Mouse (Mus musculus) hindbrain, embryonic 12.5 days (tissue): Measurements from ENCODE around the gene Cntfr. TPM values are rescaled to one million over a fixed set of nuclear protein-coding genes. Genes with fewer than 3 reads are reported as not detected.
"Not testable (repeated sequence)": the region's sequence is repeated elsewhere in the genome, so short reads cannot be mapped to it uniquely, and the experiment has no call there.

ENCODE experiments used
- ATAC-seq: fragments of 200-750 bp; cut with Nextera tagmentation; 2 replicates; pipeline ENCODE4 v1.8.0; 2017; ENCODE audit warnings: moderate TSS enrichment; ENCODE audit not compliant: low FRiP score
- H3K27ac ChIP-seq: fragments of 300-500 bp; sonication (generic); 2 replicates; pipeline ENCODE4 v1.5.1; 2016; ENCODE audit warnings: mild to moderate bottlenecking
- H3K27me3 ChIP-seq: fragments of 300-500 bp; sonication (generic); 2 replicates; pipeline ENCODE4 v1.6.1; 2016; ENCODE audit warnings: mild to moderate bottlenecking
- H3K36me3 ChIP-seq: fragments of 300-500 bp; sonication (generic); 2 replicates; pipeline ENCODE4 v1.6.1; 2016; ENCODE audit warnings: mild to moderate bottlenecking
- H3K4me1 ChIP-seq: fragments of 300-500 bp; sonication (generic); 2 replicates; pipeline ENCODE4 v1.6.1; 2016
- H3K4me2 ChIP-seq: fragments of 300-500 bp; sonication (generic); replicated peaks from 2 replicates; pipeline ENCODE4 v1.6.1; 2016; ENCODE audit warnings: mild to moderate bottlenecking
- H3K4me3 ChIP-seq: fragments of 300-500 bp; sonication (generic); 2 replicates; pipeline ENCODE4 v1.5.1; 2016; ENCODE audit warnings: mild to moderate bottlenecking
- H3K9ac ChIP-seq: fragments of 300-500 bp; sonication (generic); 2 replicates; pipeline ENCODE4 v1.6.1; 2016; ENCODE audit warnings: mild to moderate bottlenecking, moderate library complexity
- H3K9me3 ChIP-seq: fragments of 300-500 bp; sonication (generic); replicated peaks from 2 replicates; pipeline ENCODE4 v1.6.1; 2016; ENCODE audit warnings: mild to moderate bottlenecking
- WGBS: fragments of 180-500 bp; shearing (Covaris S2); methylation state at CpG from one replicate; pipeline ENCODE4 v1.1.7; 2016; 5-methylcytosine and 5-hydroxymethylcytosine counted together
- polyA plus RNA-seq: library from polyadenylated mRNA; unstranded; fragments of >200 nt; fragmentation: Nextera tagmentation; extraction: Ambion mirVana; gene quantifications from 2 replicates; pipeline ENCODE4 v1.2.1, GENCODE M21; 2016

The Cntfr gene
- polyA plus RNA-seq, 1 experiment from 2014 or later: 28.8 TPM

- not testable (repeated sequence) for H3K4me3 ChIP-seq, H3K9ac ChIP-seq, H3K9me3 ChIP-seq, H3K36me3 ChIP-seq, H3K27me3 ChIP-seq
- H3K27ac ChIP-seq: peak overlapping the region; percentile 75; the same call in 1 of the 2 replicates
- peaks cover 35% of the 10 kb centered on the region for H3K4me1 ChIP-seq
- H3K4me2 ChIP-seq: 0 out of 2 replicates have a peak overlapping the region, but pooled peaks have one; percentile 13
- 0 out of 2 replicates have a peak, but pooled peaks have one; percentile 24 for ATAC-seq
- WGBS: under 1% methylated on average over 14 of the region's 14 CpGs
Measured at GRCm38 (mm10) chr4:41684931-41685453, 11.9 kb downstream of the Cntfr start.

GRCm38 (mm10) chr4:41684131-41684930 lies 12.6 kb downstream of the Cntfr start:
- WGBS: under 1% methylated on average over 24 of the region's 27 CpGs
- peak; percentile 63 for ATAC-seq
- not testable (repeated sequence) for H3K9ac ChIP-seq, H3K27me3 ChIP-seq, H3K4me3 ChIP-seq, H3K36me3 ChIP-seq, H3K9me3 ChIP-seq
- peaks cover 42% of the 10 kb centered on the region for H3K4me1 ChIP-seq
- H3K4me2 ChIP-seq: peak overlapping the region; percentile 37
- H3K27ac ChIP-seq: peak overlapping the region; percentile 86

- not testable (repeated sequence) for H3K36me3 ChIP-seq, H3K9ac ChIP-seq, H3K9me3 ChIP-seq, H3K27me3 ChIP-seq
- Histone ChIP-seq H3K4me3 (peak overlapping the region; percentile 23; the same call in 1 of the 2 replicates), H3K4me1 (peaks cover 48% of the 10 kb centered on the region), H3K27ac (peak overlapping the region; percentile 80; the same call in 1 of the 2 replicates), H3K4me2 (peak overlapping the region; percentile 46)
- peak; percentile 36 for ATAC-seq
- 1% methylated on average over 12 of the region's 27 CpGs for WGBS
Measured at GRCm38 (mm10) chr4:41683303-41683702, 13.6 kb downstream of the Cntfr start.

GRCm38 (mm10) chr4:41682789-41683188 lies 14.1 kb downstream of the Cntfr start:
- Histone ChIP-seq H3K27me3 (no peaks in the 10 kb centered on the region), H3K27ac (peak overlapping the region; percentile 80), H3K4me1 (peaks cover 53% of the 10 kb centered on the region), H3K36me3 (no peaks in the 10 kb centered on the region), H3K4me2 (peak overlapping the region; percentile 36), H3K4me3 (no peak overlapping the region), H3K9ac (peak overlapping the region; percentile 38; the same call in 1 of the 2 replicates), H3K9me3 (no peaks in the 10 kb centered on the region)
- 29% methylated on average over 6 of the region's 6 CpGs for WGBS
- ATAC-seq: no peak

GRCm38 (mm10) chr4:41681947-41682346 lies 14.9 kb downstream of the Cntfr start:
- no peak for ATAC-seq
- Histone ChIP-seq H3K9ac (0 out of 2 replicates have a peak overlapping the region, but pooled peaks have one; percentile 38), H3K36me3 (no peaks in the 10 kb centered on the region), H3K9me3 (no peaks in the 10 kb centered on the region), H3K27ac (peak overlapping the region; percentile 80), H3K4me3 (no peak overlapping the region), H3K27me3 (no peaks in the 10 kb centered on the region), H3K4me1 (peaks cover 62% of the 10 kb centered on the region), H3K4me2 (0 out of 2 replicates have a peak overlapping the region, but pooled peaks have one; percentile 36)
- WGBS: 65% methylated on average over 10 of the region's 10 CpGs

GRCm38 (mm10) chr4:41681176-41681575 lies 15.7 kb downstream of the Cntfr start:
- H3K4me1 ChIP-seq: peaks cover 69% of the 10 kb centered on the region
- 0 out of 2 replicates have a peak overlapping the region, but pooled peaks have one; percentile 12 for H3K27ac ChIP-seq
- no peaks in the 10 kb centered on the region for H3K27me3 ChIP-seq
- no peak overlapping the region for H3K4me2 ChIP-seq
- H3K4me3 ChIP-seq: no peak overlapping the region
- 66% methylated on average over 4 of the region's 4 CpGs for WGBS
- H3K36me3 ChIP-seq: no peaks in the 10 kb centered on the region
- no peak for ATAC-seq
- no peaks in the 10 kb centered on the region for H3K9me3 ChIP-seq
- H3K9ac ChIP-seq: no peak overlapping the region

- peaks cover 4% of the 10 kb centered on the region; the same call in 1 of the 2 replicates for H3K36me3 ChIP-seq
- H3K27me3 ChIP-seq: no peaks in the 10 kb centered on the region
- H3K9me3 ChIP-seq: no peaks in the 10 kb centered on the region
- no peak overlapping the region for H3K4me3 ChIP-seq
- 36% methylated on average over 1 of the region's 2 CpGs for WGBS
- peak overlapping the region; percentile 68 for H3K27ac ChIP-seq
- ATAC-seq: peak; percentile 32; the same call in 1 of the 2 replicates
- no peak overlapping the region for H3K4me2 ChIP-seq
- H3K4me1 ChIP-seq: peaks cover 81% of the 10 kb centered on the region
- H3K9ac ChIP-seq: peak overlapping the region; percentile 27; the same call in 1 of the 2 replicates
Measured at GRCm38 (mm10) chr4:41679291-41679690, 17.6 kb downstream of the Cntfr start.

- Histone ChIP-seq H3K27ac (peak overlapping the region; percentile 68; the same call in 1 of the 2 replicates), H3K9ac (0 out of 2 replicates have a peak overlapping the region, but pooled peaks have one; percentile 27)
- no peak for ATAC-seq
Measured at GRCm38 (mm10) chr4:41678863-41679262, 18.0 kb downstream of the Cntfr start.

GRCm38 (mm10) chr4:41677006-41677629 lies 19.8 kb downstream of the Cntfr start:
- ATAC-seq: peak; percentile 51; the same call in 1 of the 2 replicates
- Histone ChIP-seq H3K9ac (peak overlapping the region; percentile 23; the same call in 1 of the 2 replicates), H3K4me3 (no peak overlapping the region), H3K4me2 (no peak overlapping the region), H3K9me3 (no peaks in the 10 kb centered on the region), H3K36me3 (peaks cover 4% of the 10 kb centered on the region; the same call in 1 of the 2 replicates), H3K27me3 (no peaks in the 10 kb centered on the region), H3K4me1 (peaks cover 90% of the 10 kb centered on the region), H3K27ac (peak overlapping the region; percentile 45; the same call in 1 of the 2 replicates)
- 44% methylated on average over 11 of the region's 13 CpGs for WGBS

More at GRCm38 (mm10) chr4:41678863-41679262, 18.0 kb downstream of the Cntfr start:
- Histone ChIP-seq H3K4me1 (peaks cover 82% of the 10 kb centered on the region), H3K27me3 (no peaks in the 10 kb centered on the region), H3K4me3 (no peak overlapping the region), H3K4me2 (no peak overlapping the region), H3K36me3 (peaks cover 4% of the 10 kb centered on the region; the same call in 1 of the 2 replicates), H3K9me3 (no peaks in the 10 kb centered on the region)
- 76% methylated on average over 6 of the region's 6 CpGs for WGBS

GRCm38 (mm10) chr4:41676248-41677005 lies 20.5 kb downstream of the Cntfr start:
- no peak for ATAC-seq
- Histone ChIP-seq H3K4me3 (no peak overlapping the region), H3K27ac (peak overlapping the region; percentile 44; the same call in 1 of the 2 replicates), H3K4me1 (peaks cover 92% of the 10 kb centered on the region), H3K4me2 (no peak overlapping the region), H3K27me3 (no peaks in the 10 kb centered on the region), H3K9ac (peak overlapping the region; percentile 23; the same call in 1 of the 2 replicates), H3K9me3 (no peaks in the 10 kb centered on the region), H3K36me3 (peaks cover 4% of the 10 kb centered on the region; the same call in 1 of the 2 replicates)
- WGBS: 76% methylated on average over 17 of the region's 17 CpGs

- peaks cover 78% of the 10 kb centered on the region for H3K4me1 ChIP-seq
Measured at GRCm38 (mm10) chr4:41673186-41673585, 23.7 kb downstream of the Cntfr start.

More at GRCm38 (mm10) chr4:41673186-41673585, 23.7 kb downstream of the Cntfr start:
- no peak overlapping the region for H3K4me3 ChIP-seq
- ATAC-seq: no peak
- peaks cover 13% of the 10 kb centered on the region; the same call in 1 of the 2 replicates for H3K36me3 ChIP-seq
- H3K9ac ChIP-seq: no peak overlapping the region; the same call in 1 of the 2 replicates
- no peaks in the 10 kb centered on the region for H3K9me3 ChIP-seq
- H3K27ac ChIP-seq: peak overlapping the region; percentile 77
- whole genome bisulfite sequencing: 46% methylated on average over 19 of the region's 19 CpGs
- no peak overlapping the region for H3K4me2 ChIP-seq
- H3K27me3 ChIP-seq: no peaks in the 10 kb centered on the region
